Mouse (Mus musculus): ENCODE measurements around the gene Abcg8. TPM values are rescaled to one million over a fixed set of nuclear protein-coding genes. Genes with fewer than 3 reads are reported as not detected.

The Abcg8 gene
- polyA plus RNA-seq, 2 experiments, result 0.57 to 0.70 TPM

- WGBS (ENCODE audit: insufficient replicate concordance), result 76% methylated on average over 9 of the region's 9 CpGs
- Histone ChIP-seq H3K4me2 (ENCODE audit: low read depth) (no peak overlapping the region), H3K9me3 (ENCODE audit: control insufficient read depth, low read length) (no peaks in the 10 kb centered on the region), H3K9ac (replicated peaks) (no peak overlapping the region), H3K4me1 (replicated peaks; ENCODE audit: control insufficient read depth in 2 of 2, insufficient read depth in 2 of 2, low read length in 1 of 2) (peaks cover 0 to 4% of the 10 kb centered on the region in 2 experiments; a peak in 2 of 4 replicates), H3K27ac (no peak overlapping the region), H3K27me3 (ENCODE audit: control insufficient read depth, insufficient read depth, low read length) (no peaks in the 10 kb centered on the region), H3K4me3 (ENCODE audit: insufficient read depth in 1 of 2, low read depth in 2 of 2, low read length in 2 of 2) (no peak overlapping the region), H3K36me3 (replicated peaks; ENCODE audit: control insufficient read depth, insufficient read depth, low read depth) (no peaks in the 10 kb centered on the region)
- no peak for ATAC-seq (ENCODE audit: insufficient read depth)
- no peak for DNase-seq (ENCODE audit: low read depth in 3 of 3, low spot score in 3 of 3)
- TF ChIP-seq CTCF (IDR thresholded peaks at IDR 0.05; ENCODE audit: low read depth) (no peak), EP300 (IDR thresholded peaks at IDR 0.05; ENCODE audit: low read depth) (no peak)
These were observed 33.8 kb upstream of the Abcg8 start for GRCm38 (mm10) chr17:84642324-84642723.

- DNase-seq (ENCODE audit: low read depth in 3 of 3, low spot score in 3 of 3), result no peak
- 36% methylated on average over 16 of the region's 16 CpGs for WGBS (ENCODE audit: insufficient replicate concordance)
These were observed 31.6 kb upstream of the Abcg8 start for GRCm38 (mm10) chr17:84644292-84645050.

GRCm38 (mm10) chr17:84645119-84645518 lies 31.0 kb upstream of the Abcg8 start:
- Histone ChIP-seq H3K4me1 (replicated peaks; ENCODE audit: control insufficient read depth in 2 of 2, insufficient read depth in 2 of 2, low read length in 1 of 2) (peaks cover 0 to 4% of the 10 kb centered on the region in 2 experiments; a peak in 2 of 4 replicates), H3K4me3 (ENCODE audit: insufficient read depth in 1 of 2, low read depth in 2 of 2, low read length in 2 of 2) (no peak overlapping the region), H3K9me3 (ENCODE audit: control insufficient read depth, low read length) (no peaks in the 10 kb centered on the region), H3K27me3 (ENCODE audit: control insufficient read depth, insufficient read depth, low read length) (no peaks in the 10 kb centered on the region), H3K27ac (no peak overlapping the region), H3K36me3 (replicated peaks; ENCODE audit: control insufficient read depth, insufficient read depth, low read depth) (no peaks in the 10 kb centered on the region), H3K9ac (replicated peaks) (no peak overlapping the region), H3K4me2 (ENCODE audit: low read depth) (no peak overlapping the region)
- DNase-seq (ENCODE audit: low read depth in 3 of 3, low spot score in 3 of 3) (no peak), ATAC-seq (ENCODE audit: insufficient read depth) (no peak)
- TF ChIP-seq EP300 (IDR thresholded peaks at IDR 0.05; ENCODE audit: low read depth) (no peak), CTCF (IDR thresholded peaks at IDR 0.05; ENCODE audit: low read depth) (no peak)
- WGBS (ENCODE audit: insufficient replicate concordance), result 47% methylated on average over 9 of the region's 9 CpGs

More at GRCm38 (mm10) chr17:84644292-84645050, 31.6 kb upstream of the Abcg8 start:
- Histone ChIP-seq H3K4me2 (ENCODE audit: low read depth) (no peak overlapping the region), H3K27ac (no peak overlapping the region), H3K27me3 (ENCODE audit: control insufficient read depth, insufficient read depth, low read length) (no peaks in the 10 kb centered on the region), H3K4me3 (ENCODE audit: insufficient read depth in 1 of 2, low read depth in 2 of 2, low read length in 2 of 2) (no peak overlapping the region), H3K9me3 (ENCODE audit: control insufficient read depth, low read length) (no peaks in the 10 kb centered on the region), H3K36me3 (replicated peaks; ENCODE audit: control insufficient read depth, insufficient read depth, low read depth) (no peaks in the 10 kb centered on the region), H3K9ac (replicated peaks) (no peak overlapping the region), H3K4me1 (replicated peaks; ENCODE audit: control insufficient read depth in 2 of 2, insufficient read depth in 2 of 2, low read length in 1 of 2) (peaks cover 0 to 4% of the 10 kb centered on the region in 2 experiments; a peak in 2 of 4 replicates)
- no peak for ATAC-seq (ENCODE audit: insufficient read depth)
- TF ChIP-seq EP300 (IDR thresholded peaks at IDR 0.05; ENCODE audit: low read depth) (no peak), CTCF (IDR thresholded peaks at IDR 0.05; ENCODE audit: low read depth) (no peak)

GRCm38 (mm10) chr17:84645894-84646293 lies 30.2 kb upstream of the Abcg8 start:
- ATAC-seq (ENCODE audit: insufficient read depth) (no peak), DNase-seq (ENCODE audit: low read depth in 3 of 3, low spot score in 3 of 3) (no peak)
- Histone ChIP-seq H3K36me3 (replicated peaks; ENCODE audit: control insufficient read depth, insufficient read depth, low read depth) (no peaks in the 10 kb centered on the region), H3K9me3 (ENCODE audit: control insufficient read depth, low read length) (no peaks in the 10 kb centered on the region), H3K4me2 (ENCODE audit: low read depth) (no peak overlapping the region), H3K27ac (no peak overlapping the region), H3K27me3 (ENCODE audit: control insufficient read depth, insufficient read depth, low read length) (no peaks in the 10 kb centered on the region), H3K4me3 (ENCODE audit: insufficient read depth in 1 of 2, low read depth in 2 of 2, low read length in 2 of 2) (no peak overlapping the region), H3K9ac (replicated peaks) (no peak overlapping the region), H3K4me1 (replicated peaks; ENCODE audit: control insufficient read depth in 2 of 2, insufficient read depth in 2 of 2, low read length in 1 of 2) (peaks cover 0 to 6% of the 10 kb centered on the region in 2 experiments; a peak in 2 of 4 replicates)
- WGBS (ENCODE audit: insufficient replicate concordance), result 8% methylated on average over 6 of the region's 7 CpGs
- TF ChIP-seq EP300 (IDR thresholded peaks at IDR 0.05; ENCODE audit: low read depth) (no peak), CTCF (IDR thresholded peaks at IDR 0.05; ENCODE audit: low read depth) (no peak)

GRCm38 (mm10) chr17:84646477-84646876 lies 29.6 kb upstream of the Abcg8 start:
- 52% methylated on average over 2 of the region's 2 CpGs for WGBS (ENCODE audit: insufficient replicate concordance)
- no peaks in the 10 kb centered on the region for H3K36me3 ChIP-seq (replicated peaks; ENCODE audit: control insufficient read depth, insufficient read depth, low read depth)
- ATAC-seq (ENCODE audit: insufficient read depth) (no peak), DNase-seq (ENCODE audit: low read depth in 3 of 3, low spot score in 3 of 3) (no peak)
- TF ChIP-seq CTCF (IDR thresholded peaks at IDR 0.05; ENCODE audit: low read depth) (no peak), EP300 (IDR thresholded peaks at IDR 0.05; ENCODE audit: low read depth) (no peak)
- no peaks in the 10 kb centered on the region for H3K9me3 ChIP-seq (ENCODE audit: control insufficient read depth, low read length)
- no peak overlapping the region for H3K27ac ChIP-seq
- H3K9ac ChIP-seq (replicated peaks), result no peak overlapping the region
- H3K4me3 ChIP-seq (ENCODE audit: insufficient read depth in 1 of 2, low read depth in 2 of 2, low read length in 2 of 2), result no peak overlapping the region
- no peaks in the 10 kb centered on the region for H3K27me3 ChIP-seq (ENCODE audit: control insufficient read depth, insufficient read depth, low read length)
- no peak overlapping the region for H3K4me2 ChIP-seq (ENCODE audit: low read depth)
- H3K4me1 ChIP-seq (replicated peaks; ENCODE audit: control insufficient read depth in 2 of 2, insufficient read depth in 2 of 2, low read length in 1 of 2), result peaks cover 0 to 6% of the 10 kb centered on the region in 2 experiments; a peak in 2 of 4 replicates
